In the genomic region with DNA sequence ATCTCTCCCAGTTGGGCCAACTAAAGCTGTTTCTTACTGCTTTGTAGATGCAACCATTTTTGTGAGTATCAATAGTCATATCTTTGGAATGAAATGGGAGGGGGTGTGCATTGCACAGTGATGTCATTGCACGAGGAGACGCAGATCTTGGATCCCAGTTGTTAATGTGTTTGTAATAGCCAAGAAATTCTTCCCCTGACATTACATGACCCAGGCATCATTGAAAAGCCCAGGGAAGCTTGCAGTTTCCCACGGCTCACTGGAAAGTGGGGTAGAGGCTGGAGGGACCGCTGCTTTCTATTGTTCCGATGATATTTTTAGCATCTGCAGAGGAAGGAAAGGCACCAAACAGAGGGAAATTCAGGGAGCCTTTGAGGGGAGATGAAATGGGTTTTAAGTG, we compare ENCODE assay signal across 9 mouse cellular contexts. TPM values are rescaled to one million over a fixed set of nuclear protein-coding genes. Genes with fewer than 3 reads are reported as not detected.
A peak's percentile ranks its signal among the peaks of the same experiment; 100 is the strongest.
DNase-seq lines count a peak whose midpoint lies in the region; ATAC-seq and TF ChIP-seq lines count a peak whose summit lies in the region.
"Had no signal": no experiment of that assay in that cellular context is flagged by ENCODE, and none has a peak within 500 bp of the region (broad histone marks: within the 10 kb centered on the region; RNA-seq: fewer than 3 reads in every experiment).

No protein-coding gene starts in this region.

- no peak for DNase-seq in intestine, embryonic 14.5 days (ENCODE audit: low spot score)
- DNase-seq in 3T3-L1 (ENCODE audit: low read depth, low spot score): peak; percentile 15
- no peak for DNase-seq in testis, postnatal 14 days (ENCODE audit: low spot score)
- DNase-seq in Muller cell, postnatal 12 days (ENCODE audit: inconsistent ontology term): no peak
- DNase-seq in thymus, postnatal 25 days: no peak

- no peak for ATAC-seq in intestine, embryonic 14.5 days (replicated peaks; ENCODE audit: low FRiP score, low TSS enrichment, low read depth)
- ATAC-seq in intestine, postnatal 0 days: no peak
- peak; percentile 58 for ATAC-seq in forebrain, embryonic 15.5 days (replicated peaks)
- ATAC-seq in intestine, embryonic 16.5 days: peak; percentile 8; the same call in 1 of the 2 replicates

- H3K4me2 ChIP-seq in intestine, embryonic 14.5 days (ENCODE audit: low read length): peak overlapping the region; percentile 36
- H3K4me2 ChIP-seq in intestine, postnatal 0 days (replicated peaks; ENCODE audit: low read depth): no peak overlapping the region
- H3K4me2 ChIP-seq in forebrain, embryonic 15.5 days (replicated peaks): peak overlapping the region; percentile 40
- peak overlapping the region; percentile 26; the same call in 1 of the 2 replicates for H3K4me2 ChIP-seq in intestine, embryonic 16.5 days (ENCODE audit: low read depth, low read length)

- no peaks in the 10 kb centered on the region for H3K36me3 ChIP-seq in intestine, embryonic 14.5 days (ENCODE audit: control insufficient read depth, insufficient read depth, low read length)
- H3K36me3 ChIP-seq in intestine, postnatal 0 days (ENCODE audit: control insufficient read depth, insufficient read depth): no peaks in the 10 kb centered on the region
- no peaks in the 10 kb centered on the region for H3K36me3 ChIP-seq in forebrain, embryonic 15.5 days
- H3K36me3 ChIP-seq in intestine, embryonic 16.5 days (ENCODE audit: control insufficient read depth, insufficient read depth, low read length): no peaks in the 10 kb centered on the region
- H3K36me3 ChIP-seq: G1E had no signal

- H3K9me3 ChIP-seq in intestine, embryonic 14.5 days (ENCODE audit: control insufficient read depth, low read length): no peaks in the 10 kb centered on the region
- H3K9me3 ChIP-seq in intestine, postnatal 0 days (ENCODE audit: control insufficient read depth): no peaks in the 10 kb centered on the region
- no peaks in the 10 kb centered on the region for H3K9me3 ChIP-seq in forebrain, embryonic 15.5 days
- no peaks in the 10 kb centered on the region for H3K9me3 ChIP-seq in intestine, embryonic 16.5 days (ENCODE audit: control insufficient read depth, low read length)
- H3K9me3 ChIP-seq: G1E had no signal

- no peak overlapping the region for H3K4me3 ChIP-seq in intestine, embryonic 14.5 days (ENCODE audit: low read depth, low read length)
- H3K4me3 ChIP-seq in intestine, postnatal 0 days (ENCODE audit: low read depth, low read length): no peak overlapping the region
- peak overlapping the region; percentile 27 for H3K4me3 ChIP-seq in forebrain, embryonic 15.5 days
- H3K4me3 ChIP-seq in intestine, embryonic 16.5 days (ENCODE audit: low read length): no peak overlapping the region

- no peaks in the 10 kb centered on the region for H3K27me3 ChIP-seq in intestine, embryonic 14.5 days (replicated peaks; ENCODE audit: control insufficient read depth, insufficient read depth, low read length)
- H3K27me3 ChIP-seq in intestine, postnatal 0 days (replicated peaks; ENCODE audit: control insufficient read depth, insufficient read depth, low read length): no peaks in the 10 kb centered on the region
- H3K27me3 ChIP-seq in forebrain, embryonic 15.5 days: no peaks in the 10 kb centered on the region
- no peaks in the 10 kb centered on the region for H3K27me3 ChIP-seq in intestine, embryonic 16.5 days (replicated peaks; ENCODE audit: control insufficient read depth, insufficient read depth, low read length)

- 51% methylated on average over 5 of the region's 5 CpGs for WGBS in intestine, embryonic 14.5 days
- 50% methylated on average over 5 of the region's 5 CpGs for WGBS in intestine, postnatal 0 days
- WGBS in forebrain, embryonic 15.5 days: 30% methylated on average over 5 of the region's 5 CpGs
- WGBS in intestine, embryonic 16.5 days: 40% methylated on average over 5 of the region's 5 CpGs

- no peak for TF ChIP-seq CTCF in intestine, postnatal 0 days (IDR thresholded peaks at IDR 0.05; ENCODE audit: low read depth)

- H3K9ac ChIP-seq in intestine, embryonic 14.5 days (ENCODE audit: low read length): no peak overlapping the region
- H3K9ac ChIP-seq in intestine, postnatal 0 days (ENCODE audit: low read depth, low read length): no peak overlapping the region
- peak overlapping the region; percentile 46 for H3K9ac ChIP-seq in forebrain, embryonic 15.5 days (replicated peaks)
- H3K9ac ChIP-seq in intestine, embryonic 16.5 days (ENCODE audit: low read depth, low read length): no peak overlapping the region

- H3K27ac ChIP-seq in intestine, embryonic 14.5 days (ENCODE audit: low read depth): no peak overlapping the region
- H3K27ac ChIP-seq in intestine, postnatal 0 days (ENCODE audit: low read depth, low read length): no peak overlapping the region
- H3K27ac ChIP-seq in forebrain, embryonic 15.5 days (replicated peaks): peak overlapping the region; percentile 74
- no peak overlapping the region for H3K27ac ChIP-seq in intestine, embryonic 16.5 days (ENCODE audit: low read length)

- H3K4me1 ChIP-seq in intestine, embryonic 14.5 days (replicated peaks; ENCODE audit: control insufficient read depth, insufficient read depth, low read length): peaks cover 10% of the 10 kb centered on the region; the same call in 1 of the 2 replicates
- no peaks in the 10 kb centered on the region for H3K4me1 ChIP-seq in intestine, postnatal 0 days (replicated peaks; ENCODE audit: control insufficient read depth, insufficient read depth, low read length)
- peaks cover 6% of the 10 kb centered on the region for H3K4me1 ChIP-seq in forebrain, embryonic 15.5 days
- peaks cover 6% of the 10 kb centered on the region; the same call in 1 of the 2 replicates for H3K4me1 ChIP-seq in intestine, embryonic 16.5 days (ENCODE audit: control insufficient read depth, insufficient read depth, low read length)

RNA-seq across cellular contexts. Expression of a gene that starts 25.8 kb away (rescaled TPM):
- polyA plus RNA-seq in intestine, embryonic 14.5 days (2014; fragmentation: Nextera tagmentation; extraction: Ambion mirVana): not detected in 2 replicates
- polyA plus RNA-seq in intestine, postnatal 0 days (2015; fragmentation: Nextera tagmentation; extraction: Ambion mirVana): not detected in 2 replicates
- polyA plus RNA-seq in forebrain, embryonic 15.5 days (2015; fragmentation: Nextera tagmentation; extraction: Ambion mirVana): not detected in 2 replicates
- not detected in 2 replicates for polyA plus RNA-seq in intestine, embryonic 16.5 days (2015; fragmentation: Nextera tagmentation; extraction: Ambion mirVana)
- polyA plus RNA-seq: G1E had no signal

Comparison
In these comparisons a context has a peak if more than half of its experiments do, and no peak if none do; other contexts are left out.
1. ATAC-seq: peak in forebrain, embryonic 15.5 days (single experiment) and intestine, embryonic 16.5 days (single experiment); none in intestine, embryonic 14.5 days (single experiment) and intestine, postnatal 0 days (single experiment).